Mouse (Mus musculus) heart, postnatal 0 days (tissue): ENCODE measurements around the gene Casp7.

Source experiments
- CTCF ChIP-seq: IDR thresholded peaks from 2 replicates; pipeline ENCODE4 v1.5.1; 2016; ENCODE audit warnings: antibody characterized with exemption, control low read depth, low read depth
- EP300 ChIP-seq: IDR thresholded peaks from 2 replicates; pipeline ENCODE4 v1.6.1; 2016; ENCODE audit warnings: antibody characterized with exemption, low read depth

DNA sequence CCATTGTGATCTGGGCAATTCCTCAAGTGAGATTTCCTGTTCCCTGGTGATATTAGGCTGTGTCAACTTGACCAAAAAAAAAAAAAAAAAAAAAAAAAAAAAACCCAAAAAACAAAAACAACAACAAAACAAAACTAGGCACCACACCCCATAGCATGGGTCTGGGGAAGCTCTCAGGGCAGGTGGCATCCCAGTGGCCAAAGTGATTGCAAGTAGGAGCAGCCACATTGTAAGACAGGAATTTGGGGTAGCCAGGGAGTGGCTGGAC is 1.5 kb downstream of the Casp7 start:
- TF ChIP-seq CTCF (no peak), EP300 (no peak)
